Mouse (Mus musculus) Muller cell, postnatal 12 days (primary cell): ENCODE results near the gene Tesc.

ENCODE experiments used
- DNase-seq: peaks from one replicate; pipeline ENCODE4 v3.0.0-alpha.2; 2015; ENCODE audit errors: inconsistent ontology term

Gene Tesc

DNA sequence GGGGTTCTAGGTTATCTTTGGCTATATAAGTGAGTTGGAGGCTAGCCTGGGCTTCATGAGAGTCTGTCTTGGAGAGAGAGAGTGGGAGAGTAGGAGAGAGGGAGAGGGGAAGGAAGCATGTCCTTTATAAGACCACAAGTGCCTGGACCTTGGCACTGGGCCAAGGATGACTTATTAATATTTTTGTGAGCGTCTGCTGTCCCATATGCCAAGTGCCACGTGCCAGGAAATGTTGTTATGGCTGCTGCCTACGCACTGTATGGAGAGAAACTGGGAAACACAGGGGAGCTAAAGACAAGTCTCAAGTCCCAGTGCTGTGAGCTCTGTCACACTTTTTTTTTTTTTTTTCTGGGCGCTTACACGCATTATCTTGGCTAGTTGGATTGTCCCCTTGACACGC lies 15.1 kb downstream of the Tesc start:
- DNase-seq = no peak

- DNase-seq = no peak
Measured at GRCm38 (mm10) chr5:118043761-118044160, 16.2 kb downstream of the Tesc start.

- no peak for DNase-seq
Measured at GRCm38 (mm10) chr5:118044907-118045306, 17.4 kb downstream of the Tesc start.

DNA sequence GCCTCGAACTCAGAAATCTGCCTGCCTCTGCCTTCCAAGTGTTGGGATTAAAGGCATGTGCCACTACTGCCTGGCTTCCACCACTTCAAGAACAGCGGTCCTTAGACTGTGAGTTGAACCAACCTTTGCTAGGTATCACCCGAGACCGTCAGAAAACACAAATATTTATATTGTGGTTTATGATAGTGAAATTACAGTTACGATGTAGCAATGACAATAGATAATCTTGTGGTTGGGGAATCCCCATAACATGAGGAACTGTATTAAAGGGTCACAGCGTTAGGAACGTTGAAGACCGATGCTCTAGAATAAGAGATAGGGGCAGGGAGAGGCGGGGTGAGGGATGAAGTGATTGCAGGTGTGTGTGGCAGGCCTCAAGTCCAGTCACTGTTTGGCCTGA lies 17.8 kb downstream of the Tesc start:
- no peak for DNase-seq

- DNase-seq = no peak
Measured at GRCm38 (mm10) chr5:118047091-118047757, 19.7 kb downstream of the Tesc start.

DNA sequence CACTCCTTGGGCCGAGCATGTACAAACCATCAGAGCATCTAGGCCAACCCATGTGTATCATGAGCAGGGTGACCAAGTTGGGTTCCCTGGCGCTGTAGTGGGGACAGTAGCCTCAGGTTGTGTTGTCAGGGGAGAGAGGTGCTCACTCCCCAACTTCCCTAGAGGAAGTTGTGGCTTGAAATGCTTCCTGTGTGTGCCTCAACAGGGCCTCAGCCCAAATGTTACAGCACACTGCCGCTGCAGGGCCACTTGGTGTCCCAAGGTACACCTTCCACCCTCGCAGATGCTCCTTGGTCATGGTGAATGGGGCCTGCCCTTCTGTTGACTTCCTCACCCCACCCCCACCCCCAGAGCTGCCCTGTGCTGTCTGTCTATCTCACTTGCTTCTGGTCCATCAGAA lies 20.9 kb downstream of the Tesc start:
- no peak for DNase-seq

DNA sequence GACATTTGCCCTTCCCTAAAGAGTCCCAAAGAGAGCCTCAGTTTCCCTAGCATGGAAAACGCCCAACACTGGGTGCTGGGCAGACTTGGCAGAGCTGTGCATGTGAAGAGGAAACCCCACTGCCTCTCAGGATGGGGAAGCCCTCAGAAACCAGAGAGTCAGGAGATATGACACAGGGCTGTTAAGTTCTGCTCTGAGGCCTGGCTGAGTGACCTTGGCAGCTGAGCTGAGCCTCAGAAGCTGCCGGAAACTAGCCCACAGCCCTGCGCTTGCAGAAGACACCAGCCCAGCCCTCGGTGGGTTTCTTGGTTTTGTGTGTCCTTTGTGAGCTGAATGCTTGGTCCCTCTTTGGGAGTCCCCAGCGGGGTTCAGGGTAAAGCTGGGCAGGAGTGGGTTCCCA lies 21.4 kb downstream of the Tesc start:
- DNase-seq = no peak

GRCm38 (mm10) chr5:118050743-118051142 lies 23.2 kb downstream of the Tesc start:
- no peak for DNase-seq

GRCm38 (mm10) chr5:118051981-118052662 lies 24.6 kb downstream of the Tesc start:
- DNase-seq = no peak

DNA sequence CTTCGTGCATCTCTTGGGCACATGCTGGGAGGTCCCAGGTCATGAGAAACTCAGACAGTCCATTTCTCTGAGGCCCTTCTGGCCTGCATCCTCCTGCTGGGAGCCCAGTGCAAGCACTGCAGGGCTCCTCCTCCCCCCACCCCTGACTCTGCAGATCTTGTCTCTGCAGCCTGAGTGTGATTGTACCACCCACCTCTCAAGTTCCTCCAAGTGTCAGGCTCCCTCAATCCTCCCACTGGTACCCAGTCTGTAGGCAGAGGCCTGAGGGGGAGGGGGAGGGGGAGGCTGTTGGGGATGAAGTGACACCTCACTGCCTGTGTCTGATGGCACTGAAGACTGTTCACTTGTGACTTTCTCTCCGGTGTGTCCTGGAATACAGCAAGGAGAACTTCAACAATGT lies 25.7 kb downstream of the Tesc start:
- DNase-seq = no peak

- no peak for DNase-seq
Measured at GRCm38 (mm10) chr5:118057508-118058111, 30.1 kb downstream of the Tesc start.

- DNase-seq = no peak
Measured at GRCm38 (mm10) chr5:118058858-118059257, 31.3 kb downstream of the Tesc start.

DNA sequence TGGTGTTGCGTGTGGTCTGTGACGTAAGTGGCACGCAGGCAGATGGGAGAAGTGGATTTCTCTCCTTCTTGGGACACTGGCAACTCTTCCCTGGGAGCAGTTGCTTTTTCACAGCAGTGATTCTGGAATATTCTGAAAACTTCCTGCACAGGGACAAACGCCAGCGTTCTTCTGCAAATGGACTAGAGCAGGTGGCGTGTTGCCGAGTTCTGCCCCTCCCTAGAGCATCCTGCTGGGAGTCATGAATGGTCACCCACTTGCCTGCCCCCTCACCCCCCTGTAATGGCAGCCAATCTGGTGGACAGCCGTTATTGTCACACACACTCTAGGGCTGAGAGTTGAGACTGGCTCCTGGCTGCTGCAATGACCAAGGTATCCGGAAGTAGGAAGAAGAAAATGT lies 32.1 kb downstream of the Tesc start:
- peak; percentile 50 for DNase-seq

- no peak for DNase-seq
Measured at GRCm38 (mm10) chr5:118061391-118061790, 33.8 kb downstream of the Tesc start.

GRCm38 (mm10) chr5:118063181-118063621 lies 35.7 kb downstream of the Tesc start:
- peak; percentile 68 for DNase-seq

DNA sequence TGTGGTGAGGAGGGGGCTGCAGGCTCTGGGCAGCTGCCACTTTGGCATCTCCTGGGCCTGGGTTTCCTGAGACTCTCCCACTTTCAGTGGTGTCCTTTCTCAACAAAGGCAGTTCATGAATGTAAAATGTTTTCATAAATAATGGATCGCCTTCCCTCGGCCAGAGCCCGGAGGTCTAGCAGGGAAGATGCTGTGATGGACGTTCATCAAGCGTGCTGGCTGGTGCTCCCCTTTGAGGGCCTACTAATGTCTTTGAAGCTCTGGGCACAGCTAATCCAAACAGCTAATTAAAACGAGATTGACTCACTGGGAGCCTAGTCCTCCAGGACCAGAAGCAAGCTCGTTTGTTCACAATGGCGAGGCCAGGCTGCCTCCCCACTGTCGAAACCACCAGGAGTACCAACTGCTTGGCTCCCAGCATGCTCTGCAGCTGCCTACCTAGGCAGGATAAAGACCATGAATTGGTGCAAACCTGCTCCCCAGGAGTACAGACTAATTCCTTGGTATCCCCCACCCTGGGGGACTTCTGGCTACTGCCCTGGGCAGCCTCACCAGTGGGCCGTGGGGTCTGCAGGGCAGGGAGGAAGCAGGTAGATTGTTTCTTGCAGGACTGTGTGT lies 36.9 kb downstream of the Tesc start:
- DNase-seq = no peak

DNA sequence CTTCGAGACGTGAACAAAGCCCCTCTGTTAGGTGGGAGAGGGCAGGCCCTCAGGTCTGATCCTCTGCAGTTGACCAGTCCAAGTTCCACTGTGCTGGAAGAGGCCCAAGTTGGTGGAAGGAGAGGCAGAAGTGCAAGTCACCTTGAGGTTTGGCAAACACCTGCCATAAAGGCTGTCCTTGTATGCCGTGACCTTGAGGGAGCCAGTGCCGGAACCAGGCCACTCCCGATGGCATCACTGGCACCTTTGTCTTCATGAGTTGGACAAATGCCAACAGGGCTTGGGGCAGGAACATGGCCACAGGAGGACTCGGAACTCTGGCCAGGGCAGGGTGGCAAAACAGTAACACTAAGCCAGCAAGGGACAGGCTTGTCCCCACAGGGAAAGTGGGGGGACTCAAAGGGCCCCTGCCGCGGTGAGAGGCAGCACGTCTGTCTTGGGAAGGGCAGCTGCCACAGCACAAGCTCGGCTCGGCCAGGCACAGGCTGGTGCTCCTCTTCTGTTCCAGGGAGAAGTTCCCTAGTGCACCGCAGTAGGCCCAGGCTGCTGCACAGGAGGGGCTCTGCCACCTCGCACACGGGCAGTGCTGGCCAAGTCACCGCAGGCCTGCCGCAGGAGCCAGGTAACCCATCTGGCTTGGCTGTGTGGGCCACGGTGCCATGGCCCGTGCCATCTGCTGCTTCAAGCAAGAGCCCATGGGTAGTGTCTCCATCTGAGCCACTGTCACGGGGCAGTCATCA lies 38.1 kb downstream of the Tesc start:
- DNase-seq = no peak

DNA sequence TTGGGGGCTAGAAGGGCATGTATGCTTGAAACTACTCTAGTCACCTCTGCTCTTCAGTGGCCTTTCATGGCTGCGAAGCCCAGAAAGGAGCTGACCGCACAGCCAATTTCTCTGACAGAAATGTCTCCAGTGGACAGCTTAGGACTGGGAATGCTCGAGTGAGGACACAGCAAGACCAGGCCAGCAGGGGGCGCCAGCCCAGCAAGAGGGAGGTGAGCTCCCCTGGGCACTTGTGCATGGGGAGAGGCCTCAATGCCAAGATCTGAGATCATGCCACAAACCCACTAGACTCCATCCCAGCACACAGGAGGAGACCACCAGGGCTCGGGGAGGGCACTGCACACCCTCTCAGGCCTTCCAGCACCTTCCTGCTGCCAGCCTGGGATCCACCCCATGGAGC lies 39.3 kb downstream of the Tesc start:
- DNase-seq = no peak

- no peak for DNase-seq
Measured at GRCm38 (mm10) chr5:118067572-118067971, 40.0 kb downstream of the Tesc start.

DNA sequence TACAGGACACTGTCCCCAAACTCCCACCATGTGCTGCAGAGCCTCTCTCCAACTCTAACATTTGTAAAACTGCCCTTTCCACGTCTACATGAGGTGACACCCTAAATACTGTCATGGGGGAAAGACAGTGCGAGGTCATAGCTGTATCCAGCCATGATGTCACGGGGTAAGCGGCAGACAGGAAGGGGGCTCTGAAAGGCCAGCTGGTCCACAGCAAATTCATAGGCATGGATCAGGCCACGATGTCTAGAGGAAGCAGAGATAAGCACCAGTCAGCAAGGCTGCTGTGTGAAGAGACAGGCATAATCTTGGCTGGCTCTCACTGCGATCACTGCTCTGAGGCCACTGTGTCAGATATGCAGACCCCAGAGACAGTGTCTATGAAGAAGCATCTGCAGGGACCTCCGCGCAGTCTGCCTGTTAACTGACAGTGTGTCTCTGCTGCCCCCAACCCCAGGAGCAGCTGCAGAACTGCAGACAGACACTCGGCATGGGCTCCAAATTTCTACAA lies 40.5 kb downstream of the Tesc start:
- DNase-seq = no peak

GRCm38 (mm10) chr5:118069315-118069714 lies 41.8 kb downstream of the Tesc start:
- peak; percentile 68 for DNase-seq

DNA sequence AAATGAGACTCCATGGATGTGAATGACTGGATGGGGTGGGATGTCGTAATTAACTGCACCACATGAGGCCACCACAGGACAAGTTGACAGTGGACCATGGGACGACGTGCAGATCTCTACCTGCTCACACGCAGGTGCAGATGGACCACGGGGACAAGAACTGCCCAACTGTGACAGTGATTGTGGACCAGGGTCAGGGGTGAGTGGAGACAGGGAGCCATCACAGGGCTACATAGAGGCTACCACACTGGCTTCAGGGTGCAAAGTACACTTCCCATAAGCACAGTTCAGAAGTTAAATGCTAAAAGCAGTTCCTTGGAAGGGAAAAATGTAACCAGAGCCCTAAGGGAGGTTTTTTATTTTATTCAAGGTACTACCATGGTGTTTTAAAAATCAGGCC lies 44.2 kb downstream of the Tesc start:
- no peak for DNase-seq
